Mouse (Mus musculus): ENCODE results near the gene Tlx3.

GRCm38 (mm10) chr11:33199906-33200763 lies 3.3 kb downstream of the Tlx3 start:
- TF ChIP-seq GATA1 (IDR thresholded peaks at IDR 0.05; ENCODE audit: borderline replicate concordance, low read length) (no peak), FLI1 (IDR thresholded peaks at IDR 0.05; ENCODE audit: low read length) (no peak)

All from megakaryocyte, embryonic 14.5 days (primary cell).